Mouse (Mus musculus): ENCODE data around the gene Sema3f.

The Sema3f gene

DNA sequence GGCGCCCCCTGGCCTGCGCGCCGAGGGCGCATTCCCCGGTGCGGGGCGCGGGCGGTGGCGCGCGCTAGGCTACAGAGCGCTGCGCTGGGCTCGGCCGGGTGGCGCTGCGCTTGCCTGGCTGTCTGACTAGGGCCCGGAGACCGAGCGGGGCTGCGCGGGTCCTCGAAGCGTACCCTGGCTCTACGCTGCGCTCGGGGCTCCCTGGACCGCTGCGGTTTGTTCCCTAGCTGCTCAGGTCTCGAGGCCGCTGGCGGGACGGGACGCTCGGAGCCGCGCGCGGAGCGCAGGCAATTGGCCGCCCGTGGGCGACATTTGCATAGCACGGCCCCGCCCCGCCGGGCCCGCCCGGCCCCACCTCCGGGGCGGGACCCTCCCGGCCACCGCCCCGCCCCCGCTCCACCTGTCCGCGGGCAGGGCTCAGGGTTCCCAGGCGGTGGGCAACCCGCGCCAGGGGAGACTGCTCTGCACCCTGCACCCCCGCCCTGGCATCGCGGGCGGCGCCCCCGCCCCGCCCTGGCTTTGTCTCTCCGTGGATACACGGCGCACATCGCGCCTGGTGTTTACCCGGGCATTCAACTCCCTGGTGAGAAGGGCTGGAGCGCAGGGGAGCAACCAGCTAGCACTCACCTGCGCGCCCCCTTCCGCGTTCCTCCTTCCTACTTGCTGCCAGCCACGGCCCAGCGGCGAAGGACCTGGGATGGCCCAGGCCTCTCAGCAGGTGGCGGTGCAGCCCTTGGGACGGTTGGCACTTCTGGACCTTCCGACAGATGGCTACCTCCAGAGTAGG lies at the start of gene Sema3f:
TSS of gene Sema3f (minus strand) at position 779 of the 787 bp plus-strand sequence.
- DNase-seq (ENCODE audit: low spot score), result peak; percentile 70

- no peak for DNase-seq (ENCODE audit: low spot score)
These were observed 49.3 kb upstream of the Sema3f start for GRCm38 (mm10) chr9:107759593-107759992.

DNA sequence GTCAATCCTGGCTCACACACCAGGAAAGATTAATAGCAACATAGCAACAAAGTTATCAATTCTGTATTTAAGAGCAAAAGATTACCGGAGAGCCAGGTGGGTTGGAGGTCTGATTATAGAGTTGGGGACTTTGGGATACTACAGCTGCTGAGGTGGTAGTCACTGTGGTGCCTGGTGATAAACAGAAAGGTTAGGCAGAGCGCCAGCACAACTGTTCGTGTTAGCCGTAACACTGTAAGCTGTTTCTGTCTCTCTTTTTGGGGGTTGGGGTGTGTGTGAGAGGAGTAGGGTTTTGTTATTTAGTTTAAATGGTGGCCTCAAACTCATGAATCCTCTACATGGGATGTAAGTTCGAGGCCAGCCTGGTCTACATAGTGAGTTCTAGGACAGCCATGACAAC lies 40.1 kb upstream of the Sema3f start:
- DNase-seq (ENCODE audit: low spot score), result no peak

DNA sequence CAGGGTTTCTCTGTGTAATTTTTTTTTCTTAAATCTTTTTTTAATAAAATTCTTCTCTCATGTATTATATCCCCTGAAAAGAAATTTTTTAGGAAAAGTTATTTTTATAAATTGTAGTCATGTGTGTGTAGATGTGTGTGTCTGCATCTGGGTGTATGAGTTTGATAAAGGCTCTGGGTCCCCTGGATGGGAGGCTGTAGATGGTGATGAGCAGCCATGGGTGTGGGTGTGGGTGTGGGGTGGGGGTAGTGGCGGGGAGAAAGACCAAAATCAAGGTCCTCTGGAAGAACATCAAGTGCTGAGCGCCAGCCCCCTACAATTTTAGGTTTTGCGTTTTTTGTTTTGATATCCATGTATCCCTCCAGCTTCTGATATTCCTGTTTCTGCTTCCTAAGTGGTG lies 37.8 kb upstream of the Sema3f start:
- no peak for DNase-seq (ENCODE audit: low spot score)

DNA sequence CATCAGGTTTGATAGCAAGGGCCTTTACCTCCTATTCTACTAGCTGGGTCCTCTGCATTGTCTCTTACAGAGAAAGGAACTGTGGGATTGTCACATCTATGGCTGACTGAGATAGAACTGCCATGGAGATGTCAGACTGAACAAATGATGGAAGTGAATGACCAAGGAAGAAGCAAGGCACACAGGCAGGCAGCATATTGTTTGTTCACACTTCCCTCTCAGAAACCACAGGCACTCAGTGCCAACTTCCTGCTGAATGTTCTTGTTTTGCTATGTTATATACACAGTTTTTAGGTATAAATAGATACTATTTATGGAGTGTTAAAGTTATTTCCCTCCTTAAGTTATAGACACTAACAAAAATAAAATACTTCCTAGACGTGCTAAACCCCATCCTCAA lies 37.0 kb upstream of the Sema3f start:
- DNase-seq (ENCODE audit: low spot score), result no peak

- no peak for DNase-seq (ENCODE audit: low spot score)
These were observed 36.4 kb upstream of the Sema3f start for GRCm38 (mm10) chr9:107746679-107747078.

- no peak for DNase-seq (ENCODE audit: low spot score)
These were observed 33.8 kb upstream of the Sema3f start for GRCm38 (mm10) chr9:107744061-107744460.

GRCm38 (mm10) chr9:107738841-107739202 lies 28.5 kb upstream of the Sema3f start:
- no peak for DNase-seq (ENCODE audit: low spot score)

DNA sequence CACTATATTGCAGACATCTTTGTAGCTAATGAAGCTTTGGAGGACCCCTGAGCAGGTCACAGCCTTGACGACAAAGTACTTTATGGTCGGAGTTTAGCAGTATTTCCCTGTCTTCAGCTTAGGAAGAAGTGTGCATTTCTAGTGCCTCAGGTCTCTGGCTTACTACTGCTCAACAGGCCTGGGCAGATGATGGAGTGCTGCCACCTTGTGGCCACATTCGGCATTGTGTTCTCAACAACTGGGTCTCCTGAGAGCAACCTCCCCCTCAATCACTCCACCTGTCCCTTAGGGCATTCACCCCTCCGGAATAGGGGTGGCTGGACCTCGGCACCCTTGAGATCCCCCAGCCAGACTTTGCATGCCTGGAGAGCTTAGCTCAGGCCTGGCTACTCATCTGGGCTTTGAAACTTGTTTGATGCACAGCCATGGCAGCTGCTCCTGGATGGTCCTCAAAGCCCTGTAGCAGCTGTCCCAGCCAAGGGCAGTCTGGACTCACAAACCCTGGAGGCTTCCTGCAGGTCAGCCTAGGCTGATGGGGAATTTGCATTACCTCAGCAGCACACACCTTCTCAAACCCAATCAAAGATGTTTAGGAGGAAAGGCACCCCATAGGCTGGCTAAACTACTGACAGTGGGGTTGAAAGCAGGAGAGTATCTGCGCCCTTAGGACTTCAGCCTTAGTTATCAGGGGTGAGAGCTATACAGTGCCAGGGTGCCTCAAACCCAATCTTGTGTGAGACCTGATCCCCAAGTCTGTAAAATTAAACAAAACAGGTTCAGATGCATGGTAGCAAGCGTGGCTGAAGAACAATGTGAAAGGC lies 28.0 kb upstream of the Sema3f start:
- DNase-seq (ENCODE audit: low spot score), result peak; percentile 89

GRCm38 (mm10) chr9:107736185-107736485 lies 25.9 kb upstream of the Sema3f start:
- DNase-seq (ENCODE audit: low spot score), result no peak

DNA sequence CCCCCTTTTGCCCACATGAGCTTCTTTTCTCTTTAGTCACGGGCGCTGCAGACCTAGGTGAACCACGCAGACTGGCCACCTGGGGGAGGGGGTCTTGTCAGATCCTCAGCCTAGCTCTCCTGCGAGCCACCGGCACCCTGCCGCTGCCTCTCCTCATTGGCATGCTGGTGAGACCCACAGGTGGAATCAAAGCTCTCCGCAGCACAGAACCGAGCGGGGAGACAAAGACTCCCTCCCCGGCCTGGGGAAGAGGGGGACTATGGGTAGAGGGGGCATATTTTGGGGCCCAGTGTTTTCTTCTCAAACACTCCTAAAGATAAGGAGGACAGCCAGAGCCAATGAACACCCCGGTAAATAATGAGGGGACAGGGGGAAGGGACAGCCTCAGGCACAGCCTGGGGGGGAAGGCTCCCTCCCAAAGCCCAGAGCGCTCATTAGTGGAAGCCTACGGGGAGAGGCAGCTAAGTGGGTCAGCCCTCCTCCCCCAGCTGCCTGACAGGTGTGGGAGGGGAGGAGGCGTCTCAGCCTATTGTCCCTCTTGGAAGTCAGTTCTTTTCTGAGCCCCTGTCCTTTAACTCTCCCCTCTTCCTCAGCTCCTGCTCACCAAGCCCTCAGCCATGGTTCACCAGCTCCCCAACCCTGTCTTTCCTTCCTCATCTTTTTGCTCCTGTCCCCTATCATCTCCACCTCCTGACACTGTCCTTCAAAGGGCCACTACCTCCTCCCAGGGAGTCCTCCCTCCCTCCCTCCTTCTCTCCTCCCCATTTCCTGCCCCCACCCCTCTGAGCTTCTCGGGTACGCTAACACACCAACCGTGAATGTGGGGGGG lies 25.3 kb upstream of the Sema3f start:
- DNase-seq (ENCODE audit: low spot score), result no peak

GRCm38 (mm10) chr9:107734567-107734971 lies 24.3 kb upstream of the Sema3f start:
- DNase-seq (ENCODE audit: low spot score), result no peak

- DNase-seq (ENCODE audit: low spot score), result no peak
These were observed 19.4 kb upstream of the Sema3f start for GRCm38 (mm10) chr9:107729709-107730108.

DNA sequence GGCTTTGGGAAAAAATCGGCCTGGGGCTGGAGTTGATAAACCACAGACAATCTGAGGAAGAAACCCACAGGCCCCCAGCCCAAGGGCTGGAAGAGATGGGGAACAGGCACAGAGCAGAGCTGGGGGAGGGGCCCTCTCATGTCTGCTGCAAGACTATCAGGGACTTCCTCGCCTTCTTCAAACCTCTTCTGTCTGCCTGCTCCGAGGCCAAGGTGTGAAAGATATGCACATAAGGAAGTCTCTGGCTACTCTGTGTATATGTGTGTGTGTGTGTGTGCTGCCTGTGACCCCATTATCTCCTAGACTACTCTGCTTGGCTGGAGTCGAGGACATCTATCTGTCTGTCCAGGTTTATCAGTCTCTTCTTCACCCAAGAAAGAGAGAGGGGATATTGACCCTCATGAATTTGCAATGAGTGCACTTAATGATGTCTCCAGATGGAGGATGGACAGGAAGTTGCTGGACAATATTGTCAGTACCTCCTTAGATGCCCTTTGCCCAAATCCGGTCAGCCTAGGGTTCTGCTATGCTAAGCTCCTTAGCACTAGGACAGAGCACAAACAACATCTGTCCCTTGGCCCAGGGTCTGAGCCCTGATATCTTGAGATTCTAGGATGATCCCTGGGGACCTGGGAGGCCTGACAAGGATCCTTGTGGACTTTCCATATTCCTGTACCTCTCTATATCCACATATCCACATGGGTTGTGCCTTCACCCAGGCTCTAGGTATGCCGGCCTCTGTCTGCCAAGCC lies 18.8 kb upstream of the Sema3f start:
- DNase-seq (ENCODE audit: low spot score), result no peak

DNA sequence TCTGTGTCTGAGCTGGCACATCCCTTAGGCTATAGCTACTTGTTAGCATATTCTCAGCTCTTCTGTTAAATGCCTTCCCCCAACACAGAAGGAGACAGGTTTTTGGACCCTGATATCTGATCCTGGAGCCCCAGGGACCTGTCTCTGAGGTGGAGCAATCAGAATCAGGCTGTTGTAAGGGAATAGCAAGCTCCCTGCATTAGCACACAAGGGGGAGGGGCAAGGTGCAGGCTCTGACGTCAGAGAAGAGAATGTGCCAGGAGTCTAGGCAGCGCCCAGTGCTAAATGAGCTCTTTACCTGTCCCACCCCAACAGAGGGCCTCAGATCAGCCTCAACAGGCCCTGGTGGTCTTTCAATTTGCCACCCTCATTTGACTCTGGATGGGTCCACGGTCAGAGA lies 16.8 kb upstream of the Sema3f start:
- DNase-seq (ENCODE audit: low spot score), result no peak

DNA sequence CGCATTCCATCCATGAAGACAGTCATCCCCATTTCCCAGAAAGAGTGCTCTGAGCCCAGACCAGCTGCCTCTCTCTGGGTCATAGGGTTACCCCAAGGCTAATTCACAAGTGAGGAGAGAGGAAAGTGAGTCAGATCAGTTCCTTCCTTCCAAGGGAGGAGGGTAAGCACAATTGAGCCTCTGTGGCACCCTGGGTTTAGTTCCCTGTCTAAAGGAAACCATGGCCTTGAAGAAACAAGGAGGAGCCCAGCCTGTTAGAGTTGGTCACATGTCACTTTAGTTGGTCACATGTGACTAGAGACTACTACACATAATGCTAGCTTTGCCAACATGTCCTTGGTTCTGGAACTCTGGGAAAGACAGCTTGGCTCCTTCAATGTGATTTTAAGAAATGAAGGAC lies 14.5 kb upstream of the Sema3f start:
- DNase-seq (ENCODE audit: low spot score), result no peak

- DNase-seq (ENCODE audit: low spot score), result no peak
These were observed 13.7 kb upstream of the Sema3f start for GRCm38 (mm10) chr9:107723794-107724531.

GRCm38 (mm10) chr9:107723292-107723691 lies 13.0 kb upstream of the Sema3f start:
- DNase-seq (ENCODE audit: low spot score), result no peak

- DNase-seq (ENCODE audit: low spot score), result no peak
These were observed 8.7 kb upstream of the Sema3f start for GRCm38 (mm10) chr9:107718781-107719540.

- no peak for DNase-seq (ENCODE audit: low spot score)
These were observed 6.7 kb upstream of the Sema3f start for GRCm38 (mm10) chr9:107716951-107717350.

All from ovary, postnatal 14 days (tissue).